Mouse (Mus musculus): ENCODE measurements around the gene Msmo1.

DNA sequence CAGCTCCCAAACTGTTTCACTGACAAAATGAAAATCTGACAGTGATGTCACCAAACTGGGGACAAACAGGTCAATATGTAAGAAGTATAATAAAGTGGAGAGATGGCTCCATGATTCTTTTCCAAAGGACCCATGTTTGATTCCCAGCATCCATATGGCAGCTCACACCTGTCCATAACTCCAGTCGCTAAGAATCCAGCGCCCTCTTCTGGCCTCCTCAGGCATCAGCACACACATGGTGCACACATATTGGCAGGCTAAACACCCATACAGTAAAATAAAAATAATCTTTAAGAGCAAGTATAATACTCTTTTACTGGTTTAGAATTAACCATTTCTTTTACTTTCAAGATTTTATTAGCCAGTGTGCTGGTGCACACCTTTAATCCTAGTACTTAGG, 57.2 kb downstream of the Msmo1 start:
- no peak for TF ChIP-seq CTCF (IDR thresholded peaks at IDR 0.05; ENCODE audit: low read depth)
- TF ChIP-seq EP300 (IDR thresholded peaks at IDR 0.05; ENCODE audit: low read depth) = no peak
